12 mouse cellular contexts compared by ENCODE assay signal in the genomic region with DNA sequence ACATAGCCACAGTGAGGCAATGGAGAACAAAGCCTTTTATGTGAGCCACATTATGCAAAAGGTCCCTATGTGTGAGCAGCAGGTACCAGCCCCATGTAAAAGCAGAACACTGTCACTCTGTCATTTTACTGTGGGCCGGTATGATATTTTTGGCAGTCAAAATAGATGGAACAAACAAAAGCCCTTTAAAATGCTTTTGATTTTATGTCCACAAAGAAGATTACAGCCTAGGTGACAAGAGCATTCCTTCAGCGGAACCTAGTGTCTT. TPM values are rescaled to one million over a fixed set of nuclear protein-coding genes. Genes with fewer than 3 reads are reported as not detected.
DNase-seq lines count a peak whose midpoint lies in the region; ATAC-seq lines count a peak whose summit lies in the region.
"Had no signal": no experiment of that assay in that cellular context is flagged by ENCODE, and none has a peak within 500 bp of the region (broad histone marks: within the 10 kb centered on the region; RNA-seq: fewer than 3 reads in every experiment).

No protein-coding gene starts in this region.

- 0 out of 2 replicates have a peak overlapping the region, but pooled peaks have one; percentile 95 for H3K4me2 ChIP-seq in kidney, embryonic 16.5 days (replicated peaks; ENCODE audit: low read depth, low read length)
- no peak overlapping the region for H3K4me2 ChIP-seq in kidney, embryonic 15.5 days
- H3K4me2 ChIP-seq in hindbrain, embryonic 16.5 days (ENCODE audit: low read length) = peak overlapping the region; percentile 77
- H3K4me2 ChIP-seq in neural tube, embryonic 12.5 days (replicated peaks) = peak overlapping the region; percentile 68

- ATAC-seq in kidney, embryonic 16.5 days (ENCODE audit: low FRiP score, low TSS enrichment) = no peak
- no peak for ATAC-seq in kidney, embryonic 15.5 days (replicated peaks; ENCODE audit: low FRiP score)
- ATAC-seq in hindbrain, embryonic 16.5 days = no peak
- ATAC-seq in neural tube, embryonic 12.5 days (ENCODE audit: low FRiP score, low read depth) = 0 out of 2 replicates have a peak, but pooled peaks have one; percentile 30

- H3K9me3 ChIP-seq in kidney, embryonic 16.5 days (ENCODE audit: low read length) = no peaks in the 10 kb centered on the region
- no peaks in the 10 kb centered on the region for H3K9me3 ChIP-seq in kidney, embryonic 15.5 days (replicated peaks)
- no peaks in the 10 kb centered on the region for H3K9me3 ChIP-seq in forebrain, embryonic 10.5 days
- no peaks in the 10 kb centered on the region for H3K9me3 ChIP-seq in hindbrain, embryonic 16.5 days (ENCODE audit: control insufficient read depth, low read length)
- H3K9me3 ChIP-seq in neural tube, embryonic 12.5 days = no peaks in the 10 kb centered on the region

- H3K4me1 ChIP-seq in kidney, embryonic 16.5 days (ENCODE audit: insufficient read depth, low read length) = peaks cover 10% of the 10 kb centered on the region
- peaks cover 15% of the 10 kb centered on the region for H3K4me1 ChIP-seq in kidney, embryonic 15.5 days
- H3K4me1 ChIP-seq in forebrain, embryonic 10.5 days = peaks cover 47% of the 10 kb centered on the region
- peaks cover 13% of the 10 kb centered on the region for H3K4me1 ChIP-seq in hindbrain, embryonic 16.5 days (ENCODE audit: control insufficient read depth, insufficient read depth, low read depth, low read length)
- peaks cover 12% of the 10 kb centered on the region; the same call in 1 of the 2 replicates for H3K4me1 ChIP-seq in neural tube, embryonic 12.5 days

- no peaks in the 10 kb centered on the region for H3K27me3 ChIP-seq in kidney, embryonic 16.5 days (ENCODE audit: insufficient read depth, low read length)
- H3K27me3 ChIP-seq in kidney, embryonic 15.5 days = peaks cover 4% of the 10 kb centered on the region; the same call in 1 of the 2 replicates
- H3K27me3 ChIP-seq in forebrain, embryonic 10.5 days (ENCODE audit: poor library complexity, severe bottlenecking) = peaks cover 16% of the 10 kb centered on the region
- H3K27me3 ChIP-seq in hindbrain, embryonic 16.5 days (replicated peaks; ENCODE audit: control insufficient read depth, insufficient read depth, low read length) = no peaks in the 10 kb centered on the region
- no peaks in the 10 kb centered on the region for H3K27me3 ChIP-seq in neural tube, embryonic 12.5 days (replicated peaks)

- H3K27ac ChIP-seq in kidney, embryonic 16.5 days (ENCODE audit: low read length) = no peak overlapping the region
- no peak overlapping the region for H3K27ac ChIP-seq in kidney, embryonic 15.5 days
- H3K27ac ChIP-seq in forebrain, embryonic 10.5 days = peak overlapping the region; percentile 90
- peak overlapping the region; percentile 87 for H3K27ac ChIP-seq in hindbrain, embryonic 16.5 days (ENCODE audit: low read depth, low read length)
- H3K27ac ChIP-seq in neural tube, embryonic 12.5 days = no peak overlapping the region
- H3K27ac ChIP-seq: macrophage had no signal

- H3K9ac ChIP-seq in kidney, embryonic 16.5 days (replicated peaks; ENCODE audit: low read length) = no peak overlapping the region
- H3K9ac ChIP-seq in kidney, embryonic 15.5 days = no peak overlapping the region
- peak overlapping the region; percentile 94 for H3K9ac ChIP-seq in hindbrain, embryonic 16.5 days (ENCODE audit: low read depth, low read length)
- peak overlapping the region; percentile 91 for H3K9ac ChIP-seq in neural tube, embryonic 12.5 days

- H3K36me3 ChIP-seq in kidney, embryonic 16.5 days (ENCODE audit: insufficient read depth, low read length) = no peaks in the 10 kb centered on the region
- H3K36me3 ChIP-seq in kidney, embryonic 15.5 days = no peaks in the 10 kb centered on the region
- peaks cover 4% of the 10 kb centered on the region for H3K36me3 ChIP-seq in forebrain, embryonic 10.5 days (replicated peaks)
- H3K36me3 ChIP-seq in hindbrain, embryonic 16.5 days (ENCODE audit: control insufficient read depth, insufficient read depth, low read length) = no peaks in the 10 kb centered on the region
- H3K36me3 ChIP-seq in neural tube, embryonic 12.5 days = 0 out of 2 replicates have a peak, but pooled peaks cover under 1% of the 10 kb centered on the region

- no peak overlapping the region for H3K4me3 ChIP-seq in kidney, embryonic 16.5 days (ENCODE audit: low read length)
- no peak overlapping the region for H3K4me3 ChIP-seq in kidney, embryonic 15.5 days (replicated peaks)
- peak overlapping the region; percentile 83 for H3K4me3 ChIP-seq in forebrain, embryonic 10.5 days
- peak overlapping the region; percentile 96 for H3K4me3 ChIP-seq in hindbrain, embryonic 16.5 days (ENCODE audit: low read length)
- peak overlapping the region; percentile 82 for H3K4me3 ChIP-seq in neural tube, embryonic 12.5 days

- no peak for DNase-seq in forebrain, embryonic 10.5 days (ENCODE audit: extremely low spot score, low spot score)
- DNase-seq in urinary bladder, postnatal 36 days (ENCODE audit: low spot score in 2 of 2) = no peak
- no peak for DNase-seq in left cerebral cortex, adult 8-10 months (ENCODE audit: low spot score in 2 of 2)
- DNase-seq in testis, postnatal 10 days (ENCODE audit: low spot score) = no peak
- DNase-seq: gastrocnemius, postnatal 25 days; heart, postnatal 14 days; kidney, postnatal 25 days had no signal

- WGBS in kidney, embryonic 16.5 days = 69% methylated on average over 2 of the region's 2 CpGs
- WGBS in kidney, embryonic 15.5 days = 56% methylated on average over 2 of the region's 2 CpGs
- 80% methylated on average over 2 of the region's 2 CpGs for WGBS in forebrain, embryonic 10.5 days
- 17% methylated on average over 2 of the region's 2 CpGs for WGBS in hindbrain, embryonic 16.5 days
- WGBS in neural tube, embryonic 12.5 days = 41% methylated on average over 2 of the region's 2 CpGs

RNA-seq across cellular contexts. Expression of gene Map2, which starts 1.7 kb away (rescaled TPM):
- 6.9 and 8.2 TPM in 2 replicates for polyA plus RNA-seq in kidney, embryonic 16.5 days (2015; fragmentation: Nextera tagmentation; extraction: Ambion mirVana)
- polyA plus RNA-seq in kidney, embryonic 15.5 days (2015; fragmentation: Nextera tagmentation; extraction: Ambion mirVana) = 9.6 and 9.8 TPM in 2 replicates
- polyA plus RNA-seq in forebrain, embryonic 10.5 days (2016; fragmentation: Nextera tagmentation; extraction: Ambion mirVana) = 59.6 and 73.6 TPM in 2 replicates
- polyA plus RNA-seq in hindbrain, embryonic 16.5 days (2015; fragmentation: Nextera tagmentation; extraction: Ambion mirVana) = 309 and 355 TPM in 2 replicates
- 348 and 355 TPM in 2 replicates for polyA plus RNA-seq in neural tube, embryonic 12.5 days (2016; fragmentation: Nextera tagmentation; extraction: Ambion mirVana)
- 1,000 to 10,000 TPM in 3 of 4 experiments, 100 to 1,000 TPM in 1; 960 to 1,199 (median 1,078) TPM for total RNA-seq in left cerebral cortex, adult 8-10 months (2022)

Comparison
In these comparisons a context has a peak if more than half of its experiments do, and no peak if none do; other contexts are left out.
1. H3K27ac ChIP-seq: peak in forebrain, embryonic 10.5 days (single experiment) and hindbrain, embryonic 16.5 days (single experiment); none in kidney, embryonic 16.5 days (single experiment), kidney, embryonic 15.5 days (single experiment) and neural tube, embryonic 12.5 days (single experiment).
2. H3K4me3 ChIP-seq: peak in forebrain, embryonic 10.5 days (single experiment), hindbrain, embryonic 16.5 days (single experiment) and neural tube, embryonic 12.5 days (single experiment); none in kidney, embryonic 16.5 days (single experiment) and kidney, embryonic 15.5 days (single experiment).
3. H3K9ac ChIP-seq: peak in hindbrain, embryonic 16.5 days (single experiment) and neural tube, embryonic 12.5 days (single experiment); none in kidney, embryonic 16.5 days (single experiment) and kidney, embryonic 15.5 days (single experiment).